Mouse (Mus musculus) kidney, adult 2 months (tissue): ENCODE measurements around the gene Meis1. TPM values are rescaled to one million over a fixed set of nuclear protein-coding genes. Genes with fewer than 3 reads are reported as not detected.

ENCODE experiments used
- DNase-seq: peaks from one replicate; pipeline ENCODE4 v3.0.0; 2021
- H3K27ac ChIP-seq: fragments of 200-500 bp; 2 replicates; pipeline ENCODE4 v1.5.1; 2012; ENCODE audit warnings: low read depth, low read length, control low read depth, inconsistent platforms; ENCODE audit not compliant: insufficient read depth
- H3K27me3 ChIP-seq: fragments of 200-500 bp; replicated peaks from 2 replicates; pipeline ENCODE4 v1.6.1; 2012; ENCODE audit warnings: mild to moderate bottlenecking, moderate library complexity, low read length, inconsistent platforms; ENCODE audit not compliant: control insufficient read depth, insufficient read depth
- H3K36me3 ChIP-seq: fragments of 200-500 bp; 2 replicates; pipeline ENCODE4 v1.6.1; 2012; ENCODE audit warnings: mild to moderate bottlenecking, moderate library complexity, low read length, inconsistent platforms; ENCODE audit not compliant: control insufficient read depth, insufficient read depth
- H3K4me1 ChIP-seq: fragments of 200-500 bp; 2 replicates; pipeline ENCODE4 v1.6.1; 2011; ENCODE audit warnings: low read length; ENCODE audit not compliant: control insufficient read depth, insufficient read depth
- H3K4me3 ChIP-seq: fragments of 200-500 bp; 2 replicates; pipeline ENCODE4 v1.5.1; 2011; ENCODE audit warnings: mild to moderate bottlenecking, low read depth, low read length, control low read depth; ENCODE audit not compliant: insufficient read depth
- CTCF ChIP-seq: fragments of 200-500 bp; conservative IDR thresholded peaks from 2 replicates; pipeline ENCODE4 v1.5.1; 2011; ENCODE audit warnings: low read depth, mild to moderate bottlenecking, control low read depth, low read length, moderate library complexity, mixed read lengths; ENCODE audit not compliant: insufficient read depth, insufficient read length
- POLR2A ChIP-seq: fragments of 200-500 bp; IDR thresholded peaks from one replicate; pipeline ENCODE4 v1.6.1; 2011; ENCODE audit warnings: low read depth, low read length, control low read depth
- WGBS: fragments of 180-500 bp; shearing (Covaris S2); methylation state at CpG from one replicate; pipeline ENCODE4 v1.1.7; 2018; 5-methylcytosine and 5-hydroxymethylcytosine counted together
- polyA plus RNA-seq: library from polyadenylated mRNA; depleted of rRNA; stranded (reverse); fragments of >200 nt; gene quantifications from 2 replicates; pipeline ENCODE4 v1.2.3, GENCODE M21; 2012

Meis1 gene
- polyA plus RNA-seq, 1 experiment, result 6.2 TPM

DNA sequence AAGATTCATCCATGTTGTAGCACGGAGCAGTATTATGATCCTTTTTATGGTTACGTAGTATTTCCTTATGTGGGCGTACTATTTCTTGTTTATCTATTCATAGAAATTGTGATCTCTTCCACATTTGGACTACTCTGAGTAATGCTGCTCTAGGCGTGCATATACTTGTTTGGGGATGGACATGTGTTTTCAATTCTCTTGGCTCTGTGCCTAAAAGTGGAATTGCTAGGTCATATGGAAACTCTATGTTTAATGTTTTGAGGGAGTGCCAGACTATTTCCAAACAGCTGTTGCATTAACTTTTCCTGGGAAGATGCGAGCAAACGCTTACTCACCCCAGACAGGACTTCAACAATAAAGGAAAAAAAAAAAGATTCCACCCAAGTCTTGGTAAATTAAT lies 173.3 kb downstream of the Meis1 start:
- no peaks in the 10 kb centered on the region for H3K4me1 ChIP-seq
- DNase-seq, result no peak
- 92% methylated on average over 6 of the region's 6 CpGs for WGBS
- H3K36me3 ChIP-seq, result no peaks in the 10 kb centered on the region
- no peak overlapping the region for H3K4me3 ChIP-seq
- no peaks in the 10 kb centered on the region for H3K27me3 ChIP-seq
- TF ChIP-seq POLR2A (no peak), CTCF (no peak)
- no peak overlapping the region for H3K27ac ChIP-seq

DNA sequence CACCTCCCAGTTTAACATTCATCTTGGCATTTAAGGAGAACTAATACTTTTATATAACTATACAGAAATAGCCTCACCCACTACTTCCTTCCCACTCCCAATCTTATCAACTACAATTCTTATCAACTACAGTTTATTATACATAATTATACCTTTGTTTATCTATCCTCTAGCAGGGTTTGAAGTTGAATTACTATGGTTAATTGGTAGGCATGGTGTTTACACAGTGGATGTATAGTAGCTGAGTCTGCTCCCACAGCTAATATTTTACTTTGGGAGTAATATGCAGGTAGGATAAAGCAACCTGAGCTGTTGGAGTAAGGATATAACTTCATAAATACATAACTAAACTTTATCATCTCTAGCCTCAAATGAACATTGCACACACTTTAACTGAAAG lies 188.7 kb downstream of the Meis1 start:
- Histone ChIP-seq H3K4me3 (no peak overlapping the region), H3K36me3 (no peaks in the 10 kb centered on the region), H3K4me1 (no peaks in the 10 kb centered on the region), H3K27ac (no peak overlapping the region), H3K27me3 (no peaks in the 10 kb centered on the region)
- no peak for DNase-seq
- no peak for TF ChIP-seq CTCF
- no peak for TF ChIP-seq POLR2A
